Mouse (Mus musculus) heart, embryonic 16.5 days (tissue): ENCODE measurements at regions not wholly inside any gene's neighbourhood (a gene's known extent, or its start where the extent isn't known, plus 50 kb on each side); places are given as distances from the start of the nearest gene placed in this dataset.

Experiments
- ATAC-seq: fragments of 200-750 bp; cut with Nextera tagmentation; replicated peaks from 2 replicates; pipeline ENCODE4 v1.8.0; 2017; ENCODE audit warnings: moderate number of reproducible peaks; ENCODE audit not compliant: insufficient read depth, low FRiP score; ENCODE audit errors: extremely low read depth
- H3K27ac ChIP-seq: fragments of 300-500 bp; sonication (generic); 2 replicates; pipeline ENCODE4 v1.5.1; 2014; ENCODE audit warnings: mild to moderate bottlenecking, low read length, control low read depth, moderate library complexity
- H3K27me3 ChIP-seq: fragments of 300-500 bp; sonication (generic); 2 replicates; pipeline ENCODE4 v1.6.1; 2014; ENCODE audit warnings: low read length, mixed read lengths; ENCODE audit not compliant: control insufficient read depth, insufficient read depth
- H3K36me3 ChIP-seq: fragments of 300-500 bp; sonication (generic); 2 replicates; pipeline ENCODE4 v1.6.1; 2014; ENCODE audit not compliant: control insufficient read depth, insufficient read depth
- H3K4me1 ChIP-seq: fragments of 300-500 bp; sonication (generic); 2 replicates; pipeline ENCODE4 v1.6.1; 2014; ENCODE audit warnings: low read length, mixed read lengths; ENCODE audit not compliant: control insufficient read depth, insufficient read depth
- H3K4me2 ChIP-seq: fragments of 300-500 bp; sonication (generic); 2 replicates; pipeline ENCODE4 v1.6.1; 2014; ENCODE audit warnings: low read depth, mild to moderate bottlenecking, control low read depth, low read length
- H3K4me3 ChIP-seq: fragments of 300-500 bp; sonication (generic); 2 replicates; pipeline ENCODE4 v1.5.1; 2014; ENCODE audit warnings: mild to moderate bottlenecking, control low read depth, low read length
- H3K9ac ChIP-seq: fragments of 300-500 bp; sonication (generic); 2 replicates; pipeline ENCODE4 v1.6.1; 2014; ENCODE audit warnings: low read length, control low read depth
- H3K9me3 ChIP-seq: fragments of 300-500 bp; sonication (generic); replicated peaks from 2 replicates; pipeline ENCODE4 v1.6.1; 2016; ENCODE audit warnings: low read length; ENCODE audit not compliant: control insufficient read depth
- WGBS: fragments of 180-500 bp; shearing (Covaris S2); extraction: QIAGEN DNeasy Blood & Tissue Kit; methylation state at CpG from one replicate; pipeline ENCODE4 v1.1.7; 2014; 5-methylcytosine and 5-hydroxymethylcytosine counted together

DNA sequence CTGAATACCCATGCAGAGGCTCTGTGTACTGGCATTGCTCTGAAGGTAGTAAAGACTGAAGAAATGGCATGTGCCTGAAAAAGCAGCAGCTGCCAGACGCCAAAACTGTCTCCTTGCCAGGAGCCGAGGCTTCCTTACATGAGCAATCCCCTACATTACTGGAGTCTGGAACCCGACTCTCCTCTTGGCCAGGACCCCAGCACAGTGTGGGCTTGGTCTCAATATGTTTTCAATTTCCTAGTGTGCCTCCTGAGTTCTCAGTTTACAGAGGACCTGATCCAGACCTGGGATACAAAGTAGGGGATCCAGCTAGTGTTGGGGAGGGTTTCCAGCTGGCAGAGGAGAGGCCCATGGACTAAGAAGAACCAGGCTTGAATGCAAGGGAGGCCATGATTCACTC, 361.5 kb upstream of the Vstm2b start:
- Histone ChIP-seq H3K27ac (no peak overlapping the region), H3K9me3 (no peaks in the 10 kb centered on the region), H3K27me3 (no peaks in the 10 kb centered on the region), H3K4me1 (no peaks in the 10 kb centered on the region), H3K4me2 (no peak overlapping the region), H3K9ac (no peak overlapping the region), H3K4me3 (no peak overlapping the region), H3K36me3 (no peaks in the 10 kb centered on the region)
- WGBS = 51% methylated on average over 3 of the region's 3 CpGs
- peak; percentile 45; the same call in 1 of the 2 replicates for ATAC-seq

DNA sequence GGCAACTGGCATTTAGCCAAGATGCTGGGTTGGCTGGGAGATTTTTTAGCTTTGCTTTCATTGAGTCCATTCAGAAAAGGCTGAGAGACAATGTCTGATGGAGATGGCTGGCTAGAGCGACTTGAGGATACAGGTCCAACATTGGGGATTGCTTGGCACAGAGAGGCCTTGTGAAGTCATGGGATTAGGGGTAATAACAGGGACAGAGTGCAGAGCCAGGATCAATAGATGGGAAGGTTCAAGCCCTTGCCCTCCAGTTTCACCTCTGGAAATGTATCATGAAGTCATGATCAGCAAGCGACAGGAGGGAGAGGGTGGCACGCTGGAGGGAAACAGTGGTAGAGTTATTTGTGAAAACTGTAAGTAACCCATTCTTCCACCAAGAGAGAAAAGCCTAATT, 360.5 kb upstream of the Vstm2b start:
- no peak overlapping the region for H3K27ac ChIP-seq
- H3K4me3 ChIP-seq = no peak overlapping the region
- no peaks in the 10 kb centered on the region for H3K36me3 ChIP-seq
- no peaks in the 10 kb centered on the region for H3K27me3 ChIP-seq
- no peak overlapping the region for H3K9ac ChIP-seq
- WGBS = 87% methylated on average over 3 of the region's 3 CpGs
- no peak for ATAC-seq
- no peaks in the 10 kb centered on the region for H3K9me3 ChIP-seq
- no peaks in the 10 kb centered on the region for H3K4me1 ChIP-seq
- no peak overlapping the region for H3K4me2 ChIP-seq

DNA sequence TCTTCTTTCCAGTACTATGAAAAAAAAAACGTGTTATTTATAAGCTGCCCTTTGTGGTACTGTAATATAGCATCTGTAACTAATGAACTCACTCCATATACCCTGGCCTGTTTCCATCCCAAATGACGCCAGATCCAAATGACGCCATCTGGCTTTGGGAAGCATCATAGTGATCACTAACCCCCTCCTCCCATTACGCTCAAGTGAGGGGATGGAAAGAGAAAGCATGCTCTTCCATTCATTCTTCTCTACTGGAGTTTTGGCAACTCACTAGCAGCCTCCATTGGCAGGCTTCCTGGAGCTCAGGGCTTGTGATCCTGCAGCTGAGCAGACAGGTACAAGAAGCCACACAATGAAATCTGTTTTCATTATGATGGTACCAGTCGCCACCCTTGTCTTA, 358.3 kb upstream of the Vstm2b start:
- Histone ChIP-seq H3K4me1 (no peaks in the 10 kb centered on the region), H3K27me3 (no peaks in the 10 kb centered on the region), H3K9ac (no peak overlapping the region), H3K27ac (no peak overlapping the region), H3K4me2 (no peak overlapping the region), H3K36me3 (no peaks in the 10 kb centered on the region), H3K9me3 (no peaks in the 10 kb centered on the region), H3K4me3 (no peak overlapping the region)
- no peak for ATAC-seq
- 69% methylated on average over 5 of the region's 5 CpGs for WGBS

DNA sequence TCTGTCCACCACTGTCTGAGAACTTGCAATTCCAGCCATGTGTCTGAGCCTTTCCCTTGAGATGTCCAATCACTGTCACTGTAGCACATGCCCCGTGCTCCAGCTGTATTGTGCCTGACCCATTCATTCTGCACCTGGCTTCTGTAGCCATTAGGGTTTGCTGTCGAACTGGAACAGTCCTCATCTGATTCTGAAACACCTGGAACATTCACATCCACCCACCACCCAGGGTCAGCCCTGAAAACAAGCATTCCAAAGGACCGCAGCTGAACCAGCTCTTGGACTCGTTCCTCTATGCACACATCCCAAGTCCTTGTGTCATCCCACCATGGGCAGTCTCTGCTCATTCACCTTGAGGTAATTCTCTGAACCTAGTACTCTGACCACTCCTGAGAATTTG, 356.8 kb upstream of the Vstm2b start:
- WGBS = 72% methylated on average over 4 of the region's 4 CpGs
- H3K36me3 ChIP-seq = no peaks in the 10 kb centered on the region
- H3K27me3 ChIP-seq = no peaks in the 10 kb centered on the region
- no peak overlapping the region for H3K4me3 ChIP-seq
- no peaks in the 10 kb centered on the region for H3K4me1 ChIP-seq
- H3K4me2 ChIP-seq = no peak overlapping the region
- H3K9ac ChIP-seq = no peak overlapping the region
- H3K27ac ChIP-seq = no peak overlapping the region
- no peak for ATAC-seq
- no peaks in the 10 kb centered on the region for H3K9me3 ChIP-seq

DNA sequence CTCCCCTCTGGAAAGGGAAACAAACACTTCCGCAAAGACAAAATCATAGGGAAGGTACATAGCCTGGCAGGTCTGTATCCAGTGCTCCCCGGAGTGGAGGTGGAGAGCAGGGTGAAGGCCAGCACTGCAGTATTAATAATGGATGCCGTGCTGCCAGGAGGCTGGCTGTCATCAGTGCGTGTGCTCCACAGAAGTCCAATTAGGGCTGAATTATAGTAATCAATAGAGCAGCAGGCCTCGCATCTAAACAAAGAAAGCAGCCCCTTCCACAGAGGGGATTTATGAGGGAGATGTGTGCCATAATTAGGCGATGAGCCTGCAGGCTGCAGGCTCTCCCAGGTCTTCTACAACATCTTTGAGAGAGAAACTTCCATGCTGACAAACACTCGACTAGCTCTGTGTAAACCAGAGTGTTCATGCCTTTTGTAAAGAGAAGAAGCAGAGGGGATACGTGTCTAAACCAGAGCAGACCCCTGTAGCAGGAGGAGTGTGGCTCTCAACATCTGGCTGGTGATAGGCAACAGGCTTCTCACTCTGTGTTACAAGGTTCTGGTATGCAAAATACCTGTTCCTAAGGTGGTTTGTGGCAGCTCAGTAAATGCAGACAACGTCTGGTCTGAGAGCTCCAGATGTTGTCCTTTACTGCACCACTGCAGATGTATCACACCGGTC, 334.5 kb upstream of the Vstm2b start:
- Histone ChIP-seq H3K9me3 (peaks cover 4% of the 10 kb centered on the region; the same call in 1 of the 2 replicates), H3K27ac (no peak overlapping the region), H3K36me3 (no peaks in the 10 kb centered on the region), H3K27me3 (no peaks in the 10 kb centered on the region), H3K9ac (no peak overlapping the region), H3K4me1 (no peaks in the 10 kb centered on the region), H3K4me3 (no peak overlapping the region), H3K4me2 (no peak overlapping the region)
- ATAC-seq = no peak
- WGBS = 71% methylated on average over 10 of the region's 10 CpGs

DNA sequence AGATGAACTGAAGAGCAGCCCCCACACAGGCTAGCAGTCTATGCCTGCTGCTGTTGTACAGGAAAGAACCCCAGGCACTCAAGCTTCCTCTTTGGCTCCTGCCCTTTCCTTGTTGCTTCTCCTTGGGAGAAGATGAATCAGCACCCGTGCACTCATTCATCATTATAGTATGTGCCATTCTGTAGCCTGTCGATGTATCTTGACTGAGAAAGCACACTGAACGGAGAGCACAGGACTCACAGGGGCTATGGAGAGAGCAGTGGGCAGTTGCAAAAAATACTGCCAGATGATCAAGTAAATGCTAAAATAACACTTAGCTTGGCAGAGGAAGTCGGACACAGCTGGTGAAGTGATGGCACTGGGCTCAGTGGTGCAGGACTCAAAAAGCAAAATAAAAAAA, 322.2 kb upstream of the Vstm2b start:
- H3K4me1 ChIP-seq = no peaks in the 10 kb centered on the region
- WGBS = 73% methylated on average over 4 of the region's 4 CpGs

DNA sequence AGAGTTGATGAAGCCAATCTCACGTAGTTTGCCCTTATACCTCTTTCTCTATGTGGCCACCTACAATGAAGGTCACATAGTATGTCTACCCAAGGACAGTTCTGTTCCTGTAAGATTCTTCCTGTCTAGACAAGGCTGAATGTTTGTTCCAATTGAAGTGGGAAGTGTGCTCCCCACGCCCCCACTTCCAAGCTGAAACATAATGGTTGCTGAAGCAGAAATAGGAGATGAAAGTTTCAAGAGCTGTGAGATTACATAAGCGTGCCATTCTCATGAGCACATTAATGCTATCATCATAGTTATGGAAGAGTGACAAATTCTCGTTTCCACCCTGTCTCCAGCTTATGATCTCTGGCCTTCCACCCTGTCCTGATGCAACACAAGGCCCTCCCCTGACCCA, 320.8 kb upstream of the Vstm2b start:
- no peaks in the 10 kb centered on the region for H3K27me3 ChIP-seq
- H3K4me3 ChIP-seq = no peak overlapping the region
- no peak for ATAC-seq
- H3K9ac ChIP-seq = no peak overlapping the region
- WGBS = 43% methylated on average over 4 of the region's 4 CpGs
- H3K4me1 ChIP-seq = no peaks in the 10 kb centered on the region
- H3K36me3 ChIP-seq = no peaks in the 10 kb centered on the region
- H3K4me2 ChIP-seq = no peak overlapping the region
- H3K9me3 ChIP-seq = no peaks in the 10 kb centered on the region; the same call in 1 of the 2 replicates
- H3K27ac ChIP-seq = no peak overlapping the region

More for the DNA sequence above, 322.2 kb upstream of the Vstm2b start:
- Histone ChIP-seq H3K4me2 (no peak overlapping the region), H3K27me3 (no peaks in the 10 kb centered on the region), H3K36me3 (no peaks in the 10 kb centered on the region), H3K9me3 (no peaks in the 10 kb centered on the region; the same call in 1 of the 2 replicates), H3K4me3 (no peak overlapping the region), H3K9ac (no peak overlapping the region), H3K27ac (no peak overlapping the region)
- ATAC-seq = no peak

DNA sequence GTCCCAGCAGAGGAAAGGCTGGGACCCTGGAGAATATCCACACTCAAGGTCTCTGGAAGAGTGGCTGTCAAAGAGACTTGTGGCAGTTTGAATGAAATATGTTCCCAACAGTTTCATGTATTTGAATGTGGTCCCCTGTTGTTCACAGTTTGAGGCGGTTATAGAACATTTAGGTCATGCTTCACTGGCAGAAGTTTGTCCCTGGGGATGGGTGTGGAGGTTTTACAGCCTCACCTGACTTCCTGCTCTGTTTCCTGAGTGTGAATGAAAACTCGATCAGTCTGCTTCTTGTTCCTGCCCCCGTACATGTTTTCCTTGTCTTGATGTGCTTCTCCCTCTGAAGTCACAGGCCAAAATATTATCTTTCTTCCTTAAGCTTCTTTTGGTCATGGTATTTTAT, 277.4 kb upstream of the Vstm2b start:
- WGBS = 57% methylated on average over 3 of the region's 3 CpGs
- no peak overlapping the region for H3K27ac ChIP-seq
- H3K4me2 ChIP-seq = no peak overlapping the region
- ATAC-seq = no peak
- H3K27me3 ChIP-seq = no peaks in the 10 kb centered on the region
- no peak overlapping the region for H3K9ac ChIP-seq
- H3K9me3 ChIP-seq = no peaks in the 10 kb centered on the region
- H3K4me1 ChIP-seq = no peaks in the 10 kb centered on the region
- no peaks in the 10 kb centered on the region for H3K36me3 ChIP-seq
- no peak overlapping the region for H3K4me3 ChIP-seq

DNA sequence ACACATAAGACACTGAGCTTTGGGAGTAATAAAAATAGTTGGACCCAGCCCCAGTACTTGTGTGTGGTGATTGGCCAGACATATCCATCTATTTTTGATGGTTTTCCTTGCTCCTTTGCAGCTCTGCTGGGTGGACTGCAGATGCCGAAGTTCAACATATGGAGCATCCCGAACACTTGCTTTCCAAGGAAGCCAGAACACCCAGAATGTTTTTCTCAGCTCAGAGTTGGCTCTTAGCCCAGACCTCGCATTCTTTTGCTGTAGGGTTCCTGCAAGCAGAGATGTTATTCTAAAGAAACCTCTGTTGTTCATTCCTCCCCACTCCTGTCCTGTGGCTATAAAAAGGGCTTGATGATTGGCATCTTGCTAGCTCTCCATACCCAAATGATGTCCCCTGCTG, 275.3 kb upstream of the Vstm2b start:
- no peaks in the 10 kb centered on the region for H3K27me3 ChIP-seq
- H3K4me3 ChIP-seq = no peak overlapping the region
- 26% methylated on average over 3 of the region's 3 CpGs for WGBS
- ATAC-seq = no peak; the same call in 1 of the 2 replicates
- no peaks in the 10 kb centered on the region for H3K36me3 ChIP-seq
- H3K4me1 ChIP-seq = no peaks in the 10 kb centered on the region
- H3K27ac ChIP-seq = no peak overlapping the region
- H3K9me3 ChIP-seq = no peaks in the 10 kb centered on the region
- no peak overlapping the region for H3K9ac ChIP-seq
- H3K4me2 ChIP-seq = no peak overlapping the region
